Mouse (Mus musculus): ENCODE data around the gene Ugt2b34. TPM values are rescaled to one million over a fixed set of nuclear protein-coding genes. Genes with fewer than 3 reads are reported as not detected.
A peak's percentile ranks its signal among the peaks of the same experiment; 100 is the strongest.
"Not testable (repeated sequence)": the region's sequence is repeated elsewhere in the genome, so short reads cannot be mapped to it uniquely, and the experiment has no call there.

Ugt2b34 gene
- not detected for total RNA-seq (2021)
- long read RNA-seq, result 0 reads

DNA sequence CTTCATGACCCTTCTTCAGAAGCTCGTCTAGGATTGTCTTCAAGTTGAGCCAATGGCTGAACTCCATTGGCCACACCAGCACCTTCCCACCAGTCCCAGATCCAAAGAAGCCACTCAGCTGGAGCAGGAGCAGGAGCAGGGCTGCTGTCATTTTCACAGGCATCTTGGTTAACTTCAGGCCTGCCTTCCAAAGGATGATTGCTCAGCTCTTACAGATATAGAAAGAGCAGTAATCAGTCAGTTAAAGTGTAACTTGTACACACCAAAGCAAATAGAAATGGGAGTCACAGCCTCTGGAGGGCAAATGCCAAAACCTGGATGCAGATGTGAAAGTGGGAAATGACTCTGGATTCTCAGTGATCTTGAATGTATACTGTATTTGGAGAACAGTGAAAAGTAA lies at the start of gene Ugt2b34:
TSS of gene Ugt2b34 (minus strand) at position 180 of the 400 bp plus-strand sequence.
- no peak for DNase-seq (ENCODE audit: low spot score in 2 of 2)

DNA sequence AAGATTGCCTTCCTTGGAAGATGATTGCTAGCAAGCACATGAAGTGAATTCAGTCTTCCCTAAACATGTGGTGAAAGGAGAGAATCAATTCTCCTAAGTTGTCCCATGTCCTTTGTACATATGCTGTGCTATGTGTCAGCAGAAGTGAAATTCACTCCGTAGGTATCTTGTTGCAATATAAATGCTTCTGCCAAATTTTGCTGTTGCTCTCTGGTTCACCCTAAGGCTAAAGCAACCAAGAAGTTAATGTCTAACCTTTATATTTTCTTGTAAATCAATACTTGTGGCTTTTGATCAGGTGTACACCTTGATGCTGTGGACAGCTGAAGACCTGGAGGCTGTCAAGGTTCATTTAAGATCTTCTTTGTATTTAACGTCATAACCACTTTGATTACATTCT lies 35.4 kb upstream of the Ugt2b34 start:
- no peak for DNase-seq (ENCODE audit: low spot score in 2 of 2)

DNA sequence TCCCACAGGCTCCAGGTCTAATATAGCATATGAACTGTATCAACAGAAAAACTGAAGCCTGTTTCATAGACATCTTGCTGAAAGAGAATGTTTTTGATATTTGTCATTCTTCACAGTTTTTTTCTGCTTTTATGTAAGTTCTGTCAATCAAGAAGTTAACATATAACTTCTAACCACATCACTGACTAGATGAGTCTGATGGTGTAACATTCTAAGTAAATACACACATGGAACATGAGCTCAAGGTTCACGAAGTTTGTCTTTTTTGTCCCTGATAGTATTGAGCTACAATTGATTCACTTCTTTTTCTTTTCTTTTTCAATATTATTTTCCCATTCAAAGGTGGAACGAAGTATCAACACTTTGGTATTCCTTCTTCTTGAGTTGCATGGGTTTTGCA lies 19.7 kb upstream of the Ugt2b34 start, which contains the start of gene Ugt2b1:
TSS of gene Ugt2b1 (minus strand) at position 105 of the 400 bp plus-strand sequence.
- DNase-seq (ENCODE audit: low spot score in 2 of 2), result no peak

DNA sequence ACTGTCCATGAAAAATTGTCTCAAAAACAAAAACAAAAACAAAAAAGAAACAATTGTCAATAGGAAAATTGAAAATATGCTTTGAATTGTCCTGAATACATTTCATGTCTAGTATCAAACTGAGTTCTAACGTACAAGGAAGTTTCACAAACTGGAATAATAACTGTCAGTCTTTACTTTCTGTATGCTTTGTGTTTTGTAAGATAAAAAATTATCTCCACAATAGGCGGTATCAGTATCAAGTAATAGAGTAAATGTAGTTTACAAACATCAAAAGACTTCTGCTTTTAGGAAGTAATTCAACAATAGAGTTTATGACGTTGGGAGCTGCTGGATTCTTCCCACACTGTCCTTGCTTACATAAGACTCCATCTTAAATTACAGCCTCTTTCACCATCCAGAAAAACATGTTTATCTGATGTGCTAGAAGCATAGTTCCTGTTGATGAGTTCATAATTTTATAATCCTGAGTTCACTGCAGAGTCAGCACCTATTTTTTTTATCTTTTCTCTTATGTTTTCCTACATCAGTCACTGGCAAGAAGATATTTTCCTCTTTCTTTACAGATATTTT lies 14.0 kb upstream of the Ugt2b34 start:
- no peak for DNase-seq (ENCODE audit: low spot score in 2 of 2)

DNA sequence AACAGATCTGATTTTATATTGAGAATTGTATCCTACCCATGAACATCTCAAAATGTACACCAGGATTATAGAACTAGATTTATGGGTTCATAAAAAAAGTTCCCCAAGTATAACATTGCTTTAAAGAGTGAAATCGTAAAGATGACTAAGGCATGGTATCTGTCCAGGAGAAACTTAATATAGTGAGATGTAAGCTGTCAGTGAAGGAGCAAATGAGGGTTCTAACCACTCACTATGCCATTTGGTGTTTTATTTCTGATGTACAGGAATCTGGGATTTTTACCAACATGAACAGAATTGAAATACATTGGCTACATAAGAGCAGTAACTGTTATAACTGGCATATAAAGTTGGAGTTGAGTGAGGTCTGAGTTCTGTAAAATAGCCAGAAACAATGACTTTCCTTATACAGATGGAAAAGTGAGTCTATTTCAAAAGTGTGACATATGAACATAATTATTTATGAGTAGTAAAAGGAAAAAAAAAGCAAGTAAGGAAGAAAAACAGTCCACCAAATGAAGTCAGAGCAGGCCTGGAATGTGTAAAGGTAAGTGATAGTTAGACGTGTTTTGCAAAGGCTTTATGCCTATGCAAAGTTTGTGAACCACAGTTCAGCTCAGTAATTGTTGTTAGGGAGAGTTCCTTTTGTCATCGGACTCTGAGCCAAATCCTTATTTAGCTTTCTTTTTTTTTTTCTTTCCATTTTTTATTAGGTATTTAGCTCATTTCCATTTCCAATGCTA lies 4.8 kb upstream of the Ugt2b34 start:
- DNase-seq (ENCODE audit: low spot score in 2 of 2), result no peak

DNA sequence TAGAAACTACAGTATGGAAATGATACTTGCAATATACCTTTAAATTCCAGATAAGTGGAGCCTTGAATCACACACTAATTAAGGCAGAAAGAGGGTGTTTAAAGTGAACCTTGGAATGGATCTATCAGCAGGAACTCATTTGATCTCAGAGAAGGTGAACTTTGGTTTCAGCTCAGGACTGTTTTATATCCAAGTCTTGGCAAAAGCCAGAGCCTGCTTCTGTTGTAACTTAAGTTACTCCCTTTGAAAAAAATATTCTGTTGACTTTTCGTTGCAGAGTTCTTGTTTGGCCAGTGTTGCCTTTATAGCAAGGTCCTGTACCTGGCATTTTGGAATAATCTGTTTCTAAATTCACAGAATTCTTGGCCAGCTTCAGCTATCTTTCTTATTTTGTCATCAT lies 4.0 kb upstream of the Ugt2b34 start:
- DNase-seq (ENCODE audit: low spot score in 2 of 2), result no peak

DNA sequence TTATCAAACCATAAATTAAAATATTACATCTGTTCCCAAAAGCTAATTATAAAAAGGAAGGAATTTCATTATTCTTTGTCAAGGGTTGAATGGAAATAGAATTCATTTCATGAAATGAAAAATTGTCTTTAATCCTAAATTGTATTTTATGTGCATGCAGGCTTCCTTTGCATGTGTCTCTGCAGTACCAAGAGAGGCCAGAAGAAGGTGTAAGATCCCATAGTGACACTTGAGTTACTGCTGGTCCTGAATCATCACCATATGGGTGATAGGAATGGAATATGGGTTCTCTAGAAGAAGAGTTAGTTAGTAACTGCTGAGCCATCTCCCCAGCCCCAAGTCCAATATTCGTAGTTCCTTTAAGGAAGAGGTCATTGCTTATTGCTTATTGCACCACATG lies 16.8 kb downstream of the Ugt2b34 start:
- no peak for DNase-seq (ENCODE audit: low spot score in 2 of 2)

DNA sequence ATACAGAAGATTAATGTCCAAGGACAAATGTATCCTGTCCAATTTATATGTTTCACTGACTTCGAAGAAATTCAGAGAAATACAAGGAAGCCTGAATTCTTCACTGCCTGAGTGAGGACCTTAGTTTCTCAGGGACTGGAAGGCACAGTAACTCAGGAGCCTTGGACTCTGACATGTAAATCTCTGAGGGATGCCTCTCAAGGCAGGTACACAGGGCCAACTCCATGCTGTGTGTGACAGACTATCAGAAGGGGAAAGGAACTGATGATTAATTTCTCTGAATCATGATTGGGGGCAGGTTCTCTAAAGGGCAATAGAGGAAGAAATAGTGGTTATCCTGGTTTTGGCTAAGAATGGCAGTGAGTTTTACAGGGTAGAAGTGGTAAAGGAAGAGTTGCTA lies 18.3 kb downstream of the Ugt2b34 start:
- no peak for DNase-seq (ENCODE audit: low spot score in 2 of 2)

DNA sequence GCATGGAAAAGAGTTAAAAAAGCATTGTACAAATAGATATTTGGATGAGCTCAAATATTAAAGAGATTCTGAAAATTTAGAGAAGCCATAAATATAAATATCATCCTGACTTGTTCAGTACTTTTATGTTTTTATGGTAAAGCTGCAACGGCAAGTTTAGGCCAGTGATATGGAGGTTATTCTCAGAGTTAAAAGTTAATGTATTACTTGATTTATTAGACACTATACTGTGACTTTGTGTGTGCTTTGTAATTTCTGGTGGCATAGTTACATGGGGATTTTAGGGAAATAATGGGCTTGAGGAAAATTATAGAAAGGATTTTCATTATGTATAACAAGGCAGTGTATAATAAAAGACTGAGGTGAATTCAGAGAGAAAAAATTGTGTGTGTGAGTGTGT lies 19.7 kb downstream of the Ugt2b34 start:
- DNase-seq (ENCODE audit: low spot score in 2 of 2), result no peak

DNA sequence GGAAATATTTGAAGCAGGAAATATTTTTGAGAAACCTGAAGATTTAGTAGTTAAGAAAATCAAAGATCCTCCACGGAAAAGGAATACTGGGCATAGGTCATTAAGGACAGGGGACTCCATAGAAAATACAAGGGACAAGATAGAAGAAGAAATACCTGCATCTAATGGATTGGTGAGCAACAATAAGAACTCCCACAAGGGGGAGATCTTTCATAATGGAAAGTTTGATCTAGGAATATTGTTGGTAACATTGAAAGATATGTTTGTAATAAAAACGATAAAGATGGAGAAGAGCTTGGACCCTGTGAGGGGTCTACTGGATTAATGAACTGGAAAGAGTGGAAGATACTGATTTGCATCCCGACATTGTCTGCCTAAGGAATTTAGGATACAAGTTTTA lies 20.1 kb downstream of the Ugt2b34 start:
- no peak for DNase-seq (ENCODE audit: low spot score in 2 of 2)

DNA sequence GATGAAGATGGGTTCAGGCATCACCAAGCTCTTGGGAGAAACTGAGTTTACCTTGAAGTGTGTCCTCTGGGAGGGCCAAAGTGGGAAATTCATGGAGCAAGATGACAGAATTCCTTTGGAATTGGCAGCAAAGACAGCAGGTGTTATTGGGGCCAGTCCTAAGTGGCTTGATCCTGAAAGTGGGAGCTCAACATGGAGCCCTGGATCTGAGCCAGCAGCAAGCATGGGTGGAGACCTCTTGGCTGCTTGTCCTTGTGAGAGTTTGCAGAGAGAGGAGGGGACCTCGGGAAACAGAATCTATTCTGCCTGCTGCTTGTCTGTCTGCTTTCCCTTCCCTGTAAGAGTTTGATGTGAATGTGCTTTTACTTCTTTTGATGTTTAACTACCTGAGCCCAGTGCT lies 34.9 kb downstream of the Ugt2b34 start:
- no peak for DNase-seq (ENCODE audit: low spot score in 2 of 2)

DNA sequence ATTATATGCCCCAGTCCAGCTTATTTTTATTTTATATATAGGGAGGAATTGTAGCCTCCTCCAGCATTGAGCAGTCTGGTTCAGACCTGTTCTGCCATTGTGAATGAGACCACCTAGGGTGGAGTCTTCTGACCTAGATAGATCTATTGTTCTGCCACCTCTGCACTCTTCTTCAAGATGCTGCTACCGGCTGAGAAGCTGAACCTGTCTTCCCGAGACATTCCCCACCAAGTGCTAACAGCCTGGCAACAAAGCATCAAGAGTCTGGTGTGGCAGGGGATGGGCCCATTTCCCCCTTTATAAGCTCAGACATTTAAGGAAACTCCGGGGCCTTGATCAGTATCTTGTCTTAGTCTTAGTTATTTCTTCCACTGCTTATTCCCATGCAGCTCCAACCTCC lies 48.4 kb downstream of the Ugt2b34 start:
- no peak for DNase-seq (ENCODE audit: low spot score in 2 of 2)

DNA sequence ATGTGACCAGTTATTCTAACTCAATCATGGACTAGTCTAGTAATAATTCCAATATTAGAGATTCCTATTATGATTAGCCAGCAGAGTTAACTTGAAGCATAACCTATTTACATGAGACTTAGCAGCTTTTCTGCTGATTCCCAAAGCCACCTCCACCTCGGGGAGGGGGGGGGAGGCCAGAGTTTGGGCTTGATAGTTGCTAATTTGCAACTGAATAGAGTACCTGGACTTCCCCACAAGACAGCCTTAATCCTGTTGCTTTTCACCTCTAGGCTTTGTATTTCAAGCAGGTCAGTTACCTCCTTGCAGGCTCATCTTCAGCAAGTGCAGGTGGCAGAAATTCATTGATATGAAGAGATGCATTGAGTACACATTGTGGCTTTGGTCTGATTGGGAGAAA lies 49.1 kb downstream of the Ugt2b34 start:
- DNase-seq (ENCODE audit: low spot score in 2 of 2), result no peak

DNA sequence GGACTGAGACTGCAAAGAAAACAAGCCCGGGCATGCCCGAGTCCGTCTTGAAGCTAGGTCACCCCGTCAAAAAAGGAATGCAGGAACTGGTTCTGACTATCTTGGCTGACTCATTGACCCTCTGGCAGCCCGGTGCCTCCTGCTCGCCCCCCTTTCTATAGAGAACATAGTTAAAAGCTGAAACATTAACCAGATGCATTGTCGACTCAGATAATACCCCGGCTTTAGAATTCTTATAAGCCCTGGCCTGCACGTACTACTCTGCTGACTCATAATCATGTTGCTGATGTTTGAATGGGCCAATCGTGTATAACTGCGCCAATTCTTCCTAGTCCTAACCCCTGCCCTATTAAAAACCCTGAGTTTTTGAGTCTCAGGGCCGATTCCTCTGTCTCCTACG lies 50.2 kb downstream of the Ugt2b34 start:
- not testable (repeated sequence) for DNase-seq (ENCODE audit: low spot score in 2 of 2)

DNA sequence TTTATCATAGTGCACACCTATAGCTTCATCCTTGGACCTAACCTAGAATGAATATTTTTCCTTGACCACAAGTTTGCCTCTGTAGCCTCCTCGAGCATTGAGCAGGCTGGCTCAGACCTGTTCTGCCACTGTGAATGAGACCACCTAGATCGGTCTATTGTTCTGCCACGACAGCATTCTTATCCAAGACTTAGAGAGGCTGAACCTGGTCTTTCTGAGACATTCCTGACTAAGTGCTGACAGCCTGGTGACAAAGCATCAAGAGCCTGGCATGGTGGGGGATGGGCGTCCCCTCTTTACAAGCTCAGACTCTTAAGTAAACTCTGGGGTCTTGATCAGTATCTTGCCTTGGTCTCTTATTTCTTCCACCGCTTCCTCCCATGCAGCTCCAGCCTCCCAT lies 55.1 kb downstream of the Ugt2b34 start:
- DNase-seq (ENCODE audit: low spot score in 2 of 2), result no peak

DNA sequence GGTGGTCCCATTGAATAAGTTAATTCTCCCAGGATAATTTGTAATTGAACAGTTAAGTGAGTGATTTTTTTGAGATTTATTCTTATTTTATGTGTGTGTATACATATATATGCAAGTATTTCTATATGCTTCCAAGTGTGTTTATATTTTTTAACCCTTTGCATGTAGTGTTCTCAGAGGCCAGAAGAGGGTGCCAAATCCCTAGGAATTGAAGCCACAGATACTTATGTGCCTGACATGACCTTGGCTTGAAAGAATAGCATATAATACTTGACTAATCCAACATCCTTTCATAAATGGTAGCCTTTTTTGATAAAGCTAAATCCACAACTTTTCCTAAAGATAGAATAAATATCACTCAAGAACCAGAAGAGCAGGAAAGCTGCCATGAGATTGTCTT lies 56.6 kb downstream of the Ugt2b34 start:
- DNase-seq (ENCODE audit: low spot score in 2 of 2), result peak in 1 of 2 experiments; percentile 20

DNA sequence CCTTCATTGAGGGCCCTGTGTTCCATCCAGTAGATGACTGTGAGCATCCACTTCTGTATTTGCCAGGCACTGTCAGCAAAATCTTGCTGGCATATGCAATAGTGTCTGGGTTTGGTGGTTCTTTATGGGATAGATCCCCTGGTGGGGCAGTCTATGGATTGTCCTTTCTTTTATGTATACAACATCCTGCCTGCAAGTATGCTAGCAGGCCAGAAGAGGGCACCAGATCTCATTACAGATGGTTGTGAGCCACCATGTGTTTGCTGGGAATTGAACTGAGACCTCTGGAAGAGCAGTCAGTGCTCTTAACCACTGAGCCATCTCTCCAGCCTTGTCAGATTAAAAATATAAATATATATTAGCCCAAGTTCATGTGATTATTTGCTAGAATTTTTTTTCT lies 65.5 kb downstream of the Ugt2b34 start:
- not testable (repeated sequence) for DNase-seq (ENCODE audit: low spot score in 2 of 2)

DNA sequence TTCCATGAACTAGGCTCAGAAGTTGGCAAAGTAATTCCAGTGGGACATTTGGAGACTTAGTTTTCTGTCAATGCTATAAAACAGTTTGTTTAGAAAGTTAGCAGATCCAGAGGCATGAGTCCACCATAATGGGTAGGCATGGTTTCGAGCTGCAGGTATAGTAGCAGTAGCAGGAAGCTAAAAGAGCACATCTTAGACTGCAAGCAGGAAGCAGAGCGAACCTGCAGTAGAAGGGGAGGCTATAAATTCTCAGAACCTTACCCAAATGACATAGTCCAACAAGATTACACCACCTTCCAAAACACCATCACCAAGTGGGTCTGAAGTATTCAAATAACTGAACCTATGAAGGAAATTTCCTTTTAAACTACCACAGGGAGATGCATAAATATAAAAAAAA lies 66.5 kb downstream of the Ugt2b34 start:
- DNase-seq (ENCODE audit: low spot score in 2 of 2), result no peak

Other genes starting within 250 kb of the Ugt2b34 start
- gene Tmprss11b, start 230.6 kb downstream of the Ugt2b34 start, total RNA-seq (2021), result not detected
- gene Tmprss11e, start 161.1 kb downstream of the Ugt2b34 start, total RNA-seq (2021), result not detected
- gene Ythdc1, start 102.7 kb downstream of the Ugt2b34 start, total RNA-seq (2021), result 10 to 100 TPM; 51.0 to 55.6 TPM
- gene Ugt2b1, start 19.6 kb upstream of the Ugt2b34 start, total RNA-seq (2021), result not detected
- not detected for gene Ugt2b35, start 93.9 kb upstream of the Ugt2b34 start, total RNA-seq (2021)
- gene Ugt2b36, start 185.6 kb upstream of the Ugt2b34 start, total RNA-seq (2021), result not detected
- not detected for gene Ugt2b5, start 233.4 kb upstream of the Ugt2b34 start, total RNA-seq (2021)